Mouse (Mus musculus) stomach, postnatal 0 days (tissue): ENCODE results near the gene Pspc1. TPM values are rescaled to one million over a fixed set of nuclear protein-coding genes. Genes with fewer than 3 reads are reported as not detected.

Experiments
- ATAC-seq: fragments of 200-750 bp; cut with Nextera tagmentation; 2 replicates; pipeline ENCODE4 v1.8.0; 2017; ENCODE audit not compliant: low FRiP score, low TSS enrichment
- DNase-seq: peaks from one replicate; pipeline ENCODE4 v3.0.0-alpha.2; 2016; ENCODE audit warnings: low spot score
- H3K27ac ChIP-seq: fragments of 300-500 bp; sonication (generic); replicated peaks from 2 replicates; pipeline ENCODE4 v1.5.1; 2014; ENCODE audit warnings: mild to moderate bottlenecking, control low read depth
- H3K27me3 ChIP-seq: fragments of 300-500 bp; sonication (generic); 2 replicates; pipeline ENCODE4 v1.6.1; 2014; ENCODE audit warnings: low read length; ENCODE audit not compliant: control insufficient read depth, insufficient read depth
- H3K36me3 ChIP-seq: fragments of 300-500 bp; sonication (generic); 2 replicates; pipeline ENCODE4 v1.6.1; 2014; ENCODE audit warnings: low read length, mixed read lengths; ENCODE audit not compliant: control insufficient read depth, insufficient read depth
- H3K4me1 ChIP-seq: fragments of 300-500 bp; sonication (generic); replicated peaks from 2 replicates; pipeline ENCODE4 v1.6.1; 2014; ENCODE audit warnings: antibody characterized with exemption; ENCODE audit not compliant: control insufficient read depth, insufficient read depth
- H3K4me2 ChIP-seq: fragments of 300-500 bp; sonication (generic); replicated peaks from 2 replicates; pipeline ENCODE4 v1.6.1; 2014; ENCODE audit warnings: low read depth, mild to moderate bottlenecking, control low read depth, moderate library complexity
- H3K4me3 ChIP-seq: fragments of 300-500 bp; sonication (generic); 2 replicates; pipeline ENCODE4 v1.5.1; 2014; ENCODE audit warnings: low read depth, low read length, control low read depth
- H3K9ac ChIP-seq: fragments of 300-500 bp; sonication (generic); 2 replicates; pipeline ENCODE4 v1.6.1; 2014; ENCODE audit warnings: mild to moderate bottlenecking, low read length, control low read depth, mixed read lengths
- H3K9me3 ChIP-seq: fragments of 300-500 bp; sonication (generic); 2 replicates; pipeline ENCODE4 v1.6.1; 2016; ENCODE audit warnings: low read length; ENCODE audit not compliant: control insufficient read depth
- CTCF ChIP-seq: IDR thresholded peaks from 2 replicates; pipeline ENCODE4 v1.5.1; 2016; ENCODE audit warnings: antibody characterized with exemption, low read depth, mild to moderate bottlenecking, moderate library complexity
- EP300 ChIP-seq: optimal IDR thresholded peaks from 2 replicates; pipeline ENCODE3; 2016; ENCODE audit warnings: antibody characterized with exemption
- WGBS: fragments of 180-500 bp; shearing (Covaris S2); extraction: QIAGEN DNeasy Blood & Tissue Kit; methylation state at CpG from one replicate; pipeline ENCODE4 v1.1.7; 2014; 5-methylcytosine and 5-hydroxymethylcytosine counted together
- polyA plus RNA-seq: library from polyadenylated mRNA; unstranded; fragments of >200 nt; fragmentation: Nextera tagmentation; extraction: Ambion mirVana; gene quantifications from 2 replicates; pipeline ENCODE4 v1.2.1, GENCODE M21; 2015

Pspc1 gene
- polyA plus RNA-seq, 1 experiment from 2014 or later = 11.8 TPM

DNA sequence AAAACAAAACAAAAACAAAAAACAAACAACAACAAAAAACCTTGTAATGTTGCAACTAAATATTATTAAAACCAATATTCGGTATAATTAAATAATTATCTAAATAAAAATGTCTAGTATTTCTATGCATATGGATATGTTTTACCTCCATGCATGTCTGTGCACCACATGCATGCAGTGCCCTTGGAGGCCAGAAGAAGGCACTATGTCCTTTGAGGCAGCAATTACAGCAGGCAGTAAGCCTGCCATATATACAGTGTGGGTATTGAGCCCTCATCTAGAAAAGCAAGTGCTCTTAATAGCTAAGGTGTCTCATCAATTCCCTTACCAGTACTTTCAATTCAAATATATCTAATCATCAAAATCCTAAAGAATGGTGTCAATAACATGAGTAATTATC is 37.9 kb downstream of the Pspc1 start:
- H3K27ac ChIP-seq = no peak overlapping the region
- ATAC-seq (no peak), DNase-seq (no peak)
- peaks cover 4% of the 10 kb centered on the region; the same call in 1 of the 2 replicates for H3K36me3 ChIP-seq
- H3K4me1 ChIP-seq = no peaks in the 10 kb centered on the region
- no peak overlapping the region for H3K9ac ChIP-seq
- H3K9me3 ChIP-seq = no peaks in the 10 kb centered on the region
- TF ChIP-seq EP300 (no peak), CTCF (peak; percentile 49)
- no peaks in the 10 kb centered on the region for H3K27me3 ChIP-seq
- 96% methylated on average over 1 of the region's 1 CpGs for WGBS
- no peak overlapping the region for H3K4me2 ChIP-seq
- H3K4me3 ChIP-seq = no peak overlapping the region

DNA sequence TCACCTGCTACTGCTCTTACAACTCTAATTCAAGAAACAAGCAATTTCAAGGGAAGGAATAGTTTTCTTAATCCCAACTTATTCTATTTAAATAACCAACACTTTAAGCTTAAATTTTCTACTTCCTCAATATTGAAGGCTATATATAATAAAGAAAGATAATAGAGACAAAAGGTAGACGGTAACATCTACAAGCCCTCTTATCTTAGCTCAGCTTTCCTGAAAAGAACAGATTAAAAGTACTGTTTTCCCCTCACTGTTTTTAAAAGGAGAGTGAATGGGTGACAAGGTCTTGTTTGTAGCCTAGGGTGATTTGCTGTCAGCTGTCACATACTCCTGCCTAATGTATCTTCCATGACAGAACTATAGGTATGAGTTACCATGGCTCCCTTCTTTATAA is 51.6 kb downstream of the Pspc1 start:
- 67% methylated on average over 1 of the region's 1 CpGs for WGBS
- no peak overlapping the region for H3K4me2 ChIP-seq
- H3K4me3 ChIP-seq = no peak overlapping the region
- no peaks in the 10 kb centered on the region for H3K27me3 ChIP-seq
- no peak overlapping the region for H3K27ac ChIP-seq
- no peak overlapping the region for H3K9ac ChIP-seq
- no peaks in the 10 kb centered on the region for H3K4me1 ChIP-seq
- no peak for TF ChIP-seq EP300
- ATAC-seq (no peak), DNase-seq (no peak)
- no peaks in the 10 kb centered on the region; the same call in 1 of the 2 replicates for H3K36me3 ChIP-seq
- no peaks in the 10 kb centered on the region for H3K9me3 ChIP-seq

DNA sequence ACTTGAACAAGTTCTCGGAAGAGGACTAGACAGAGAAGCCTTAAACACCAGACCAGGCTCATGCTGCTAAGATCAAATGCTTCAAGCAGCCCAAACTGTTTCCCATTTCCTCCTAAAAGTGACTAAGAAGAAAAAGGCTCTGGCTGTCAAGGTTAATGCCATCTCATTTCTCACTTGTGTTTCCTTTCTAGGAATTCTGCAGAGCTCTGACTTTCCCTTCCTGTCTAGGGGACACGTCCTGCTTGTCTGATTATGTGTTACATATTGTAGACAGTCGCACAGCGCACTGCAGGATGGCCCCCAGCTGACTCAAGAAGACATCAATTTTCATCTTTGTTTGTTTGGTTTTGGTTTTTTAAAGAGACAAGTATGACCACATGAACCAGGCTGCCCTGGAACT is 72.4 kb downstream of the Pspc1 start:
- no peak overlapping the region for H3K9ac ChIP-seq
- ATAC-seq (no peak), DNase-seq (no peak)
- no peak overlapping the region for H3K4me3 ChIP-seq
- WGBS = 49% methylated on average over 4 of the region's 4 CpGs
- TF ChIP-seq EP300 = no peak
- TF ChIP-seq CTCF = no peak
- H3K4me1 ChIP-seq = no peaks in the 10 kb centered on the region
- H3K36me3 ChIP-seq = no peaks in the 10 kb centered on the region
- no peak overlapping the region for H3K4me2 ChIP-seq
- H3K9me3 ChIP-seq = no peaks in the 10 kb centered on the region
- no peak overlapping the region for H3K27ac ChIP-seq
- no peaks in the 10 kb centered on the region for H3K27me3 ChIP-seq

DNA sequence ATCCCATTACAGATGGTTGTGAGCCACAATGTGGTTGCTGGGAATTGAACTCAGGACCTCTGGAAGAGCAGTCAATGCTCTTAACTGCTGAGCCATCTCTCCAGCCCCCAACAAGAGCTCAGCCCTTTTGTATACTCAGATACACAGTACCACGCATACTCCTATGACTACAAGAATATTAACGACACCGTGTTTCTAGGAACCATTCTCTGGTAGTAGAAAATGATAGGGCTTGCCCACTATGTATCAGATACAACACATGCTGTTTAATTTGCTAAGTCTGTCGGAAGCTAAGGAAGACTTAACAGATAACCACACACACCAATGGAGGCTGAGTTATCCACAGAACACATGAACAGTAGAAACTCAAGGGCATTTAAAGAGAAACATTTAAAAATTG is 75.5 kb downstream of the Pspc1 start:
- Histone ChIP-seq H3K36me3 (no peaks in the 10 kb centered on the region), H3K4me2 (no peak overlapping the region), H3K27ac (no peak overlapping the region), H3K4me1 (no peaks in the 10 kb centered on the region), H3K9ac (no peak overlapping the region), H3K27me3 (no peaks in the 10 kb centered on the region), H3K4me3 (no peak overlapping the region), H3K9me3 (no peaks in the 10 kb centered on the region)
- TF ChIP-seq EP300 (no peak), CTCF (no peak)
- no peak for ATAC-seq
- DNase-seq = no peak
- WGBS = 85% methylated on average over 4 of the region's 4 CpGs

DNA sequence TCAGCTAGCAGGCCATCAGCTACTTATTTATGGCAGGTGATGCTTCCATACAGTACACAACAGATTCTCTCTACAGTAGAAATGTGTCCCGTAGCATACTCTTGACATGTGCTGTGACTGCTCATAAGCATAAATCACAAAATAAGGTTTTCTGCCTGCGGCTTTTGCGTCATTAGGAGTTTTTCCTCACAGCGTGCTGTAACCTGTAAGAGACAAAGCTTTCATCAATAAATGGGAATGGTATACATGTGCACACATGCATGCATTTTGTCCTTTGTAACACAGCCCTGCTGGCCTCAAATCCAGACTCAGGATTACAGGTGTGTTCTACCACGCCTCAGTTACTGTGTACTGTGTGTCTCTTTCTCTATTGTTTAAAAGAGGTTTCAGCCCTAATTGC is 80.3 kb downstream of the Pspc1 start:
- Histone ChIP-seq H3K27me3 (no peaks in the 10 kb centered on the region), H3K36me3 (peaks cover 10% of the 10 kb centered on the region; the same call in 1 of the 2 replicates), H3K9ac (no peak overlapping the region), H3K4me2 (no peak overlapping the region), H3K9me3 (no peaks in the 10 kb centered on the region), H3K4me1 (no peaks in the 10 kb centered on the region), H3K27ac (no peak overlapping the region), H3K4me3 (no peak overlapping the region)
- WGBS = 76% methylated on average over 5 of the region's 5 CpGs
- no peak for ATAC-seq
- no peak for TF ChIP-seq CTCF
- TF ChIP-seq EP300 = no peak
- DNase-seq = no peak

DNA sequence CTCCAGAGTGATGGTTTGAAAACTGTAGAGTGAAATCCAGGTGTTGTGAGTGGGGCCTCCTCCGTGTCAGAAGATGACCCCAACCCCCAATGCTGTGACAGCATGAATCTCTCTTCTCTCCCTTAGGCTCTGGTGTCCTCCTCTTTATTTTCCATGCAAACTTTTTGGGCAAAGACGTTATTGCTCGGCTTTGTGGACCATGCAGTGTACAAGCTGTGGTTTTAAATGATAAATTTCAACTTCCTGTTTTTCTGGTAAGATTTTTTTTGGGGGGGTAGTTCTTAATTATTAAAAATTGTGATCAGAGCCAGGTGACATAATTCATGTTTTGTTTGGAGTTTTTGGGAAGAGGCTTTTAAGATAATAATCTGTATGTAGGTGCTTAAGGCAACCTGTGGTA is 82.6 kb downstream of the Pspc1 start:
- Histone ChIP-seq H3K27me3 (no peaks in the 10 kb centered on the region), H3K27ac (no peak overlapping the region), H3K9ac (no peak overlapping the region), H3K4me2 (no peak overlapping the region), H3K4me3 (no peak overlapping the region), H3K4me1 (no peaks in the 10 kb centered on the region), H3K9me3 (no peaks in the 10 kb centered on the region), H3K36me3 (peaks cover 10% of the 10 kb centered on the region; the same call in 1 of the 2 replicates)
- TF ChIP-seq EP300 (no peak), CTCF (no peak)
- 78% methylated on average over 3 of the region's 3 CpGs for WGBS
- DNase-seq (no peak), ATAC-seq (no peak)
